Mouse (Mus musculus) central nervous system, embryonic 14 days (tissue): ENCODE measurements around the gene Taar7d. TPM values are rescaled to one million over a fixed set of nuclear protein-coding genes. Genes with fewer than 3 reads are reported as not detected.

ENCODE experiments used
- polyA plus RNA-seq: library from polyadenylated mRNA; depleted of rRNA; stranded (reverse); fragments of >200 nt; gene quantifications from 2 replicates; pipeline ENCODE4 v1.2.3, GENCODE M21; 2012; rRNA removed

Gene Taar7d
- not detected in 2 replicates for polyA plus RNA-seq

DNA sequence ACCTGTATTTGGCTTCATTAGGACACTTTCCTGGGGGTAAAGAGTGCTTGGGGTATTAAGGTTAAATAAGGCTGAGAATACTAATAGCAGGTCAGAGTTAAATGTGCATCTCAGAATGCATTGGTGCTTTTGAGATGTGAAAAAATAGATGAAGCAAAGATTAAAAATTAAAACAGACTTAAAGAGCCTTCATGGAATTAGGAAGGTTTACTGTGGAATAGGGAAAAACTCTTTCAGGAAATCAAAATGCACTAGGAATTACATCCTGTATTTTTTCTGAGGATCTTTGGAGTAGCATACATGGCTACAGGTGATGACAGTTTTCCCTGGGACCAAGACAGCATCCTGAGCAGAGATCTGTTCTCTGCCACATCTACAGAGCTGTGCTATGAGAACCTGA lies at the start of gene Taar7d:
TSS of gene Taar7d (plus strand) at position 301 of the 400 bp plus-strand sequence.

DNA sequence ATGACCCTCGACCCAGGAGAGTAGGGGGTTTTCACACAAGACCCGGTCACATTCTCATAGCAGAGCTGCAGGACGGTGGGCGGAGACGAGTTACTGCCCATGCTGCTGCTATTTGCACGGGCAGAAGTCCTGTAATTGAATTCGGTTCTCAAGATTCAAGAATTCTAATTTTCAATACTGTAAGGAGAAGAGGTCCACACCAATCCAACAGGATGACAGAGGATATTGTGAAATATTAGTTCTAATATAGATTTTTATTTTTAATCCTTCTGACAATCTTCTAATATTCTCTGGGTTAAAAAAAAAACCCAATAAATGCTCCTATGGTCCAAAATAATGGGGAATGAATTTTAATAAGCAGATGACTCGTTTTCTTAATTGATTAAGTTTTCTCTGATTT lies 41.5 kb upstream of the Taar7d start, which contains the start of gene Taar6:
TSS of gene Taar6 (minus strand) at position 101 of the 400 bp plus-strand sequence.

DNA sequence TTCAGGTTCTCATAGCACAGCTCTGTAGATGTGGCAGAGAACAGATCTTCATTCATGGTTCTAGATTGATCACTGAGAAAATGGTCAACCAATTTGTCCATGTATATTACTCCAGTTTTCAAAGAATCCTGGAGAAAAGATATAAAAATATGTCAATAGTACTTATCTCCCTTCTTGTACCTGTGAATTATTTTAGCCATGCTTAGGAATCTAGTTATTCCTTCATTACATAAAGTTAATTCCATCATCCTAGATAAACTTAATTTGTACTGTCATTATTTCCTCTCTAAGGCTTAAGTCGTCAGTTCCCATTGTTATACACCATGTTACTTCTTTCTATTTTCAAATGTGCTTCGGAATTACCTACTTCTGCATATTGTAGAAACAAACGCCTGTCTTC lies 33.6 kb upstream of the Taar7d start, which contains the start of gene Taar7a:
TSS of gene Taar7a (minus strand) at position 101 of the 400 bp plus-strand sequence.

DNA sequence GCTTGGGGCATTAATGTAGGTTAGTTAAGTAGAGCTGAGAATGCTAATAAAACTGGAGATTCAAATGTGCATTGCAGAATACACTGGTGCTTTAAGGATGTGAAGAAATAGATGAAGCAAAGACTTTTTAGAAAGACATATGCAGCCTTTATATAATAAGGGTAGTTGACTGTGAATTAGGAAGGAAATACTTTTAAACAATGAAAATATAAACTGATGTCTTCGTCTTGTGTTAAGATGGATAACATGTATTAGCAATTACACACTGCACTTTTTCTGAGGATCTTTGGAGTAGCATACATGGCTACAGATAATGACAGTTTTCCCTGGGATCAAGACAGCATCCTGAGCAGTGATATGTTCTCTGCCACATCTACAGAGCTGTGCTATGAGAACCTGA lies 27.4 kb upstream of the Taar7d start, which contains the start of gene Taar7b:
TSS of gene Taar7b (plus strand) at position 301 of the 400 bp plus-strand sequence.

DNA sequence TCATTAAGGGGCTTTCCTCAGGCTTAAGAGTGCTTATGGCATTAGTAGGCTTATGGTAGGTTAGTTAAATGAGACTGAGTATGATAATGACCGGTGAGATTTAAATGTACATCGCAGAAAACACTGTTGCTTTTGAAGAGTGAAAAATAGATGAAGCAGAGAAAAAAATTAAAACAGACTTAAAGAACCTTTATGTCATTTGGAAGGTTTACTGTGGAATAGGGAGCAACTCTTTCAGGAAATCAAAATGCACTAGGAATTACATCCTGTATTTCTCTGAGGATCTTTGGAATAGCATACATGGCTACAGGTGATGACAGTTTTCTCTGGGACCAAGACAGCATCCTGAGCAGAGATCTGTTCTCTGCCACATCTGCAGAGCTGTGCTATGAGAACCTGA lies 10.3 kb downstream of the Taar7d start, which contains the start of gene Taar7e:
TSS of gene Taar7e (plus strand) at position 301 of the 400 bp plus-strand sequence.

DNA sequence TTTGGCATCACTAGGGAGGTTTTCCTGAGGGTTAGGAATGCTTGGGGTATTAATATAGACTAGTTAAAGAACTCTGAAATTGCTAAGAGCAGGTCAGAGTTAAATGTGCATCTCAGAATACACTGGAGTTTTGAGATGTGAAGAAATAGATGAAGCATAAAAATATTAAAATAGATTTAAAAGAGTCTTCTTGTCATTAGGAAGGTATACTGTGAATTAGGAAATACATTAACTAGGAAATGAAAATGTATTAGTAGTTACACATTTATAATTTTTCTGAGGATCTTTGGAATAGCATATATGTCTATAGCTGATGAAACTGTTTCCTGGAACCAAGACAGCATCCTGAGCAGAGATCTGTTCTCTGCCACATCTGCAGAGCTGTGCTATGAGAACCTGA lies 22.2 kb downstream of the Taar7d start, which contains the start of gene Taar7f:
TSS of gene Taar7f (plus strand) at position 301 of the 400 bp plus-strand sequence.

DNA sequence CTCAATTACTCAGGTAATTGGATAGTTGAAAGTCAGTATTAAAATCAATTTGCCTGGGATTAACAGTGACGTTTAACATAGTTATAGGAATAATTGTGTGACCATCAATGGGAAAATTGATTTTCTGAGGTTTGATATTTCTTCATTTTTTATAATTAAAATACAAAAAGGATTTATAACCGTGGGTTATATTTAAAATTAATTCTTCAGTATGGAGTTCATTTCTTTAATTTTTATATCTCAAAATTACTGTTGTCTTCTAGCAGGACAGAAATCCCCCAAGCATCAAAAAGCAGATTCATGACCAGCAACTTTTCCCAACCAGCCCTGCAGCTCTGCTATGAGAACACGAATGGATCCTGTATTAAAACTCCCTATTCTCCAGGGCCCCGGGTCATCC lies 49.2 kb downstream of the Taar7d start, which contains the start of gene Taar8a:
TSS of gene Taar8a (plus strand) at position 301 of the 400 bp plus-strand sequence.

Other genes with a start within 250 kb of the Taar7d start
- 3,495 and 3,764 TPM in 2 replicates for gene Rps12, start 239.9 kb upstream of the Taar7d start, polyA plus RNA-seq
- 26.0 and 26.3 TPM in 2 replicates for gene Slc18b1, start 230.2 kb upstream of the Taar7d start, polyA plus RNA-seq
- gene Vnn3, start 175.8 kb upstream of the Taar7d start, polyA plus RNA-seq, result 0.05 TPM in 1 of 2 replicates, not detected in the other
- 0.17 and 0.50 TPM in 2 replicates for gene Vnn1, start 132.5 kb upstream of the Taar7d start, polyA plus RNA-seq
- gene Taar1, start 106.9 kb upstream of the Taar7d start, polyA plus RNA-seq, result not detected in 2 replicates
- gene Taar2, start 88.7 kb upstream of the Taar7d start, polyA plus RNA-seq, result not detected in 2 replicates
- gene Taar3, start 77.7 kb upstream of the Taar7d start, polyA plus RNA-seq, result not detected in 2 replicates
- gene Taar4, start 66.7 kb upstream of the Taar7d start, polyA plus RNA-seq, result not detected in 2 replicates
- gene Taar5, start 56.5 kb upstream of the Taar7d start, polyA plus RNA-seq, result 0.18 and 0.93 TPM in 2 replicates
- gene Taar6, start 41.6 kb upstream of the Taar7d start, polyA plus RNA-seq, result not detected in 2 replicates
- gene Taar7a, start 33.7 kb upstream of the Taar7d start, polyA plus RNA-seq, result not detected in 2 replicates
- gene Taar7b, start 27.3 kb upstream of the Taar7d start, polyA plus RNA-seq, result not detected in 2 replicates
- not detected in 2 replicates for gene Taar7e, start 10.4 kb downstream of the Taar7d start, polyA plus RNA-seq
- not detected in 2 replicates for gene Taar7f, start 22.3 kb downstream of the Taar7d start, polyA plus RNA-seq
- gene Taar8a, start 49.3 kb downstream of the Taar7d start, polyA plus RNA-seq, result not detected in 2 replicates
- not detected in 2 replicates for gene Taar8b, start 65.1 kb downstream of the Taar7d start, polyA plus RNA-seq
- not detected in 2 replicates for gene Taar8c, start 74.7 kb downstream of the Taar7d start, polyA plus RNA-seq
- not detected in 2 replicates for gene Taar9, start 82.3 kb downstream of the Taar7d start, polyA plus RNA-seq
- gene Stx7, start 122.1 kb downstream of the Taar7d start, polyA plus RNA-seq, result 160 and 189 TPM in 2 replicates
- gene Moxd1, start 196.3 kb downstream of the Taar7d start, polyA plus RNA-seq, result 3.6 and 11.7 TPM in 2 replicates